Mouse (Mus musculus): Measurements from ENCODE around the gene Tnni3k.

Tnni3k gene

GRCm38 (mm10) chr3:154949551-154949950 is 105.7 kb downstream of the Tnni3k start:
- no peak for DNase-seq (ENCODE audit: low spot score)

DNA sequence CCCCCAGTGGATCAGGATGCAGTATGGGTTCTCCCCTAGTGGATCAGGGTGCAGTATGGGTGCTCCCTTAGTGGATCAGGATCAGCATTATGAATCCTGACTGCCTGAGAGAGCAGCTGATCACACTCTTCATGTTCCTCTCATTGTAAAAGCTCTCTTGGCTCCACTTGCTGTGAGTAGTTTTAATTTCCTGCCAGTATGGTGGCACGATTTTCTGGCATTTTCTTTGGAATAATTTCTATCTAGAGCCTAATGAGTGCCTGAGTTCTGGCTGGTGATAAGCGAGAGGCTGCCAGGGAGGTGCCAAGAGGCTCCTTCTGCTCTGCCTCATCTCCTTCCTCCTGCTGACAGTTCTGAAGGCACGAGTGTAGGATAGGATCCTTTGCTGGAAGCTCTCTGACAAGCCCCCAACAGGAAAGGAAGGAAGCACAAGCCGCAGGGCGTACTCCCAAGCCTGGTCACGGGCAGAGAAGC is 109.5 kb downstream of the Tnni3k start:
- DNase-seq (ENCODE audit: low spot score) = no peak

DNA sequence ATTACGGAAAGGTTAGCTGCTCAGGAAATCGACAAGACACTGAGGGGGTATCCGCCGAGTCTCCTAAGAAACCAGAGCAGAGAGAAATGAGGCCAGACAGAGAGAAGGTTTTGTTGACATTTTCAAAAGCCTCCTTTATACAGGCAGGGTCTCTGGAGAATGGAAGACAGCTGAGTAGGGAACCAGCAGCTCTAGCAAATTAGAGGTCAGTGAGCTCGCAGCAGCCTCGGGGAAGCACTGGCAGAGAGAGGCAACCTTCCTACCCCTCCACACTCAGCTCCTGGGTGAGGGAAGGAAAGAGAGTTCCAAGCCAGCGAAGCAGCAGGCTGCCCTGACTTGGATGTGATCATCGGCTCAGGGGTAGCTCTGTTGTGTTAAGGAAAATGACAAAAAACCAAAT is 127.5 kb downstream of the Tnni3k start:
- DNase-seq (ENCODE audit: low spot score) = no peak

DNA sequence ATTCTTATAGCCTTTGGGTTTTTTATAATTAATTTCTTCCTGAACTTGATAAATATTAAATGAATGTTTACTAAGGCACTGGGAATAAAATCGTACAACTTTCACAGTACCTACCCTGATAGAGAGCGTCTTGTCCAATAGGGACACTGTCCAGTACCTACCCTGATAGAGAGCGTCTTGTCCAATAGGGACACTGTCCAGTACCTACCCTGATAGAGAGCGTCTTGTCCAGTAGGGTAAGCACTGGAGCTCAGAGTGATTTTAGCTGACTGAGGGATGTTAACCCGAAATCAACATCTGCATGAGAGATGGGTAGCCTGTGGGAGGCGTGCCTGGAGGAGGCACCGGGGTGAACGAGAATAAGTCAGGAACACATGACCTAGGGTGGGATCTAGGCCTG is 130.3 kb downstream of the Tnni3k start:
- DNase-seq (ENCODE audit: low spot score) = no peak

- DNase-seq (ENCODE audit: low spot score) = no peak
These were observed 139.6 kb downstream of the Tnni3k start for GRCm38 (mm10) chr3:154915566-154915965.

GRCm38 (mm10) chr3:154913641-154914040 is 141.6 kb downstream of the Tnni3k start:
- DNase-seq (ENCODE audit: low spot score) = no peak

DNA sequence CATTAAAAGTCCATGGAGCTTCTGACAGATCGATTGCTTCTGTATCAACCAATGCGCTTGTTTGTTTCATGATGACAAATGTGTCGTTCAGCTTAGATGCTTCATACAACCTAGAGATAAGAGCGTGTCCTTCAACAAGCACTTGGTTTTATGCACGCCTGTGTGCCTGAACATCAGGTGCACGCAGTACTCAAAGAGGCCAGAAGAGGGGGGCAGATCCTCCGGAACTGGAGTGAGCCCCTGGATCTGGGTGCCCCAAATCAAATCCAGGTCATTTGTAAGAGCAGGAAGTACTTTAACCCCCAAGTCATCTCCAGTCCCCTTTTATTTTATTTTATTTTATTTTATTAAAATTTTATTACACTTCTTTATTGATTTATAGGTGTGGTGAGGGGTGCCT is 158.5 kb downstream of the Tnni3k start:
- no peak for DNase-seq (ENCODE audit: low spot score)

DNA sequence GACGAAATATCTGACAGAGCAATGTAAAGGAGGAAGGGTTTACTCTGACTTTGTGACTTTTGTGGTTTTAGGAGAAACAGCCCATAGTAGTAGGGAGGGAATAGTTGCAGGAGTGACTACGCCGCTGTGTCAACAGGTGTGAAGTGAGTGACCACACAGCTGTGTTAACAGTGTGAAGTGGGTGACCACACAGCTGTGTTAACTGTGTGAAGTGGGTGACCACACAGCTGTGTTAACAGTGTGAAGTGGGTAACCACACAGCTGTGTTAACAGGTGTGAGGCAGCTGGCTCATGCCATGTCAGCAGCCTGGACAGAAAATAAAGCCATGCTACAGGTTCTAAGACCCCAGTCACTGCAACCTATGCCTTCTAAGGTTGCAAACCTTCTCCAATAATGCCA is 162.0 kb downstream of the Tnni3k start:
- DNase-seq (ENCODE audit: low spot score) = no peak

GRCm38 (mm10) chr3:154885452-154885851 is 169.8 kb downstream of the Tnni3k start:
- DNase-seq (ENCODE audit: low spot score) = no peak

DNA sequence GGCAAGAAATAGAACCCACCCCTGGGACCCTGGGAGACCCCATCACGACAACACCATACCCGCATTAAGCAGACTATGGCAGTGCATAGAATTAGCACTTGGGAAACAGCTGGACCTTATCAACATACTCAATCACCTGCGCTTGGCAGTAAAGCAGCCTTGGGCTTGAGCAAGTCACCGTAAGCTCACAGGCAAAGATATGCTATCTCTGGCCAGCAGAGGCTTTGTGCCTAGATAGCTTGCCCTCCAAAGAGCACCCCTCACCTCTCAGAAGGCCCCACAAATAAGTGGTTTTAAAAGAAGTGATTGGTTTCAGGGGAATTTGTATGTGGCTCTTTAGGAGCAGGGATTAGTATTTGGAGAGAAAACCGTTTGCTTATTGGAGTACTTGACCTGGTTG is 170.2 kb downstream of the Tnni3k start:
- no peak for DNase-seq (ENCODE audit: low spot score)

DNA sequence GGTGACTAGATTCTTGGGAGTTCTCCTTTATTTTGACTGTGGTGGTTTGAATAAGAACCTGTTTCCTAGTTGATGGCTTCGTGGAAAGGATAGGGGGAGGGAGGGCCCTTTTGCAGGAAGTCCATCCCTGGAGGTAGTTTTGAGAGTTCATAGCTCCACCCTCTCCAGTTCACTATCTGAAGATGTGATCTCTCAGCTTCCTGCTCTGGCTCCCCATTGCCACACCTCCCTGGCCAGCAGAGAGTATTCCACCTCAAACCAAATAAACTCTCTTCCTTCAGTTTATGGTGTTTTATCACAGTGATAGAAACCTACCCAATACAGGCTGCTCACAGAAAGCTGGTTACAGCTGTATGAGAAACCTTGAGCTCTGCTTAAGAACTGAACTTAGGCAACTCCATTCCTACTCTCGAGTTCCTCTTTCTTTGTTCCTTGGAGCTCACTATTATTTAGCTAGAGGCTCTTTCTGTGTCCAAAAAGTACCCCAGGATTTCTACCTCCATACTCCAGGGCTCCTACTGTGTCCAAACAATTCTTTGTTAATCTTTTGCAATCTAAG is 173.7 kb downstream of the Tnni3k start:
- DNase-seq (ENCODE audit: low spot score) = no peak

GRCm38 (mm10) chr3:154880536-154880939 is 174.7 kb downstream of the Tnni3k start:
- DNase-seq (ENCODE audit: low spot score) = no peak

DNA sequence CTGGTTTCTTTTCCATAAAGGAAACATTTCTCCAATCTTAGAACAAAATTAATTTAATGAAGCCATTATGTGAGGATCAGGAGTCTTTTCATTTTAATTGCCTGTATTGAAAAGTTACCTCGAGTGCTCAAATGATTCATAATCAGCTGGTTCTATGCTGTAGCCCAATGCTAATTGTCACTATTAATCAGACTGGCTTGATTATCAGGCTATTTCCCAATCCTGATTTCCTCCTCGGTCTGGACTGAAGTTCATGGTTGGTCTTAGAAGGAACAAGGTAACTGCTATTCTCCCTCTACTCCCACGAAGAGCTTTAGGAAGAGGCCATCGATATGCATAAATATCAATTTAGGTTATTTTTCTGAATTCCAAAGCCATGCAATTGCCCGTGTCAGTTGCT is 175.1 kb downstream of the Tnni3k start:
- DNase-seq (ENCODE audit: low spot score) = no peak

GRCm38 (mm10) chr3:154879515-154879914 is 175.7 kb downstream of the Tnni3k start:
- no peak for DNase-seq (ENCODE audit: low spot score)

DNA sequence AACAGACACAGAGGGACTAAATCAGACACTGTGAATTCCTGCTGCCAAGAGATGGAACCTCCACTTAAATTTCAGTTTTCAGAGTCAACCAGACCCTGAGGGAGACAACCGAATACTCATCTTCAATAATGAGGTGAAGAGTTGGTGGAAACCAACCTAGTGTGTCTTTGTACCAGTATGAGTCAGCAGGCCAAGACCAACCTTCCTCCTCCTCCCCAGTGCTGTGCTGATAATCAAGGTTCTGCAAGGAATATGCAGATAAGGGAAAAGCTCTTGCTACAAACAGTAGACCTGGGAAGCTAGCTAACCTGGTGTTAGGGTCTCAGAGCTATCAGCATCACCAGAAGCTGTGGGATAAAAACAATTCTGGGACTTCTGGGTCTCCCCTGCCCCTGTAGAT is 176.1 kb downstream of the Tnni3k start:
- DNase-seq (ENCODE audit: low spot score) = no peak

GRCm38 (mm10) chr3:154868807-154869206 is 186.4 kb downstream of the Tnni3k start:
- DNase-seq (ENCODE audit: low spot score) = no peak

DNA sequence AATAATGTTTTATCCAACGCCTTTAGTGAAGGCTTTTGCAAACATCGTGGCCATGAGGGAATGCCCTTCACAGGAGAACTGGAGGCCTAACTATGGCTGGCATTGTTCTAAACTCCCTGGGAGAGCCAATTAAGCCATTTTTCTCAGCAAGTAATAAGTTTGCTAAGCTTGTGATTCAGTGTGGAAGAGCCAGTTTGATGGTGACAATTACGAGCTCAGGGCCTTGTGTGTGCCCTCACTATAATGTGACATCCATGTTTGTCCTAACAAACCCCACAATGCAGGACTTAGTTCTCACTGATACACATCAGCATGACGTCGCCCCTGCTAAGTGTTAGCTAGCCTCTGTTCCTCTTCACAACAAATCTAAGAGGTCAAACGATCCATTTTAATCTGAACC is 193.3 kb downstream of the Tnni3k start:
- no peak for DNase-seq (ENCODE audit: low spot score)

- no peak for DNase-seq (ENCODE audit: low spot score)
These were observed 195.5 kb downstream of the Tnni3k start for GRCm38 (mm10) chr3:154859721-154860120.

DNA sequence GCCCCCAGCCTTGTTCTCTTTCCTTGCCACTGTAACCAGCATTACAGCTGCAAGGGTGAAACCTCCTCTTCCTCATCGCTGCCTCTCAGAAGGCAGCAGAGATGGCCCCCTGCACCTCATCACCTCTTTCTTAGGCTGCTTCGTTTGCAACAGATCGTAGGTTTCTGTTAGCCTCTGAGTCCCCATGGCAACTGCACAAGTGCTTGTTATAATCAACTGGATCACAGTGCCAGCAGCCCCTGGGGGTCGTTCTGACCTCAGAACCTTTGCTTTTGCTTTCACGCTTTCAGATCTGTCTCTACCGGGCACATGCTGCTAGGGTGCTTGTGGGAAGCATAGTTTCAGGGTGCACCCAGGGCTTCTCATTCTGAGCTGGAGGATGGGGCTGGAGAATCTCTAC is 201.9 kb downstream of the Tnni3k start:
- no peak for DNase-seq (ENCODE audit: low spot score)

- no peak for DNase-seq (ENCODE audit: low spot score)
These were observed 202.9 kb downstream of the Tnni3k start for GRCm38 (mm10) chr3:154852281-154852680.

- DNase-seq (ENCODE audit: low spot score) = no peak
These were observed 213.0 kb downstream of the Tnni3k start for GRCm38 (mm10) chr3:154842247-154842646.

- DNase-seq (ENCODE audit: low spot score) = no peak
These were observed 214.1 kb downstream of the Tnni3k start for GRCm38 (mm10) chr3:154841076-154841475.

DNA sequence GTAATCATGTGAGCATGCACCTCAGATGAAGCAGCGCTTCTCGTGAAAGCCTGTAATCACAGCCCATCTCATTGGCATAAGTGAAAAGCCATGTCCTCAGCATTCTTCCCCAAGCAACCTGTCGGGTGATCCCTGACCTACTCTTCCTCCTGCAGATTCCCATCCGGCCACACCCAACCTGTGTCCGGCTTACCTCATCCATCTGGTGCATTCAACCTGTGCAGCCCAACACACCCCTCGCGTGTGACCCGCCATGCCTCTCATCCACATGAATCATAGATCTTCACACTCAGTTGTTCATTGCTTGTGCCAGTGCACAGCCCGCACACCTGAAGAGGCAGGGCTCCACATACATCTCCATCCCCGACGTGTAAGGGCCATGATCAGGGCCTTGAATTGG is 217.3 kb downstream of the Tnni3k start:
- no peak for DNase-seq (ENCODE audit: low spot score)

GRCm38 (mm10) chr3:154836137-154836536 is 219.1 kb downstream of the Tnni3k start:
- DNase-seq (ENCODE audit: low spot score) = no peak

DNA sequence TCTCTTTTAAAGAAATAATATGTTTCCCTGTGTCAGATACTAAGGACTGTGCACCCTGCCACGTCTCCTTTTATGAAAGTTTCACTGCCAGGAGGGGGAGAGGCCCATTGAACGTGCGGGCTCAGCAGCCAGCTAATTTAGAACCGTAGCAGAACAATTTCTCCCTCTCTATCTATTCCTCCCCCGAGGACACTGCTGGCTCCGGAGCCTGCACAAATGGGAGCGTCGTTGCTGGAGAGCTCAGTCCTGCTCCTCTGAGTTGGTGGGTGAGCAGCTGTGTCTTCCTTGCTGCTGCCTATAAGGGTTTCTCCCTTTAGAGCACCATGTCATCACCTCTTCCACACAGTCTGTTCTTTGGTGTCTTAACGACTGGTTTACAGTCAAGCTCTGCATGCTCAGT is 220.8 kb downstream of the Tnni3k start:
- DNase-seq (ENCODE audit: low spot score) = no peak
